Mouse (Mus musculus) neural tube, embryonic 13.5 days (tissue): ENCODE measurements around the gene Fam163a. TPM values are rescaled to one million over a fixed set of nuclear protein-coding genes. Genes with fewer than 3 reads are reported as not detected.
A peak's percentile ranks its signal among the peaks of the same experiment; 100 is the strongest.

ENCODE experiments used
- ATAC-seq: fragments of 200-750 bp; cut with Nextera tagmentation; 2 replicates; pipeline ENCODE4 v1.8.0; 2017; ENCODE audit warnings: low read depth, mild to moderate bottlenecking, moderate TSS enrichment, moderate library complexity
- H3K27ac ChIP-seq: fragments of 300-500 bp; sonication (generic); replicated peaks from 2 replicates; pipeline ENCODE4 v1.5.1; 2015; ENCODE audit warnings: moderate library complexity, mild to moderate bottlenecking, inconsistent platforms
- H3K27me3 ChIP-seq: fragments of 300-500 bp; sonication (generic); 2 replicates; pipeline ENCODE4 v1.6.1; 2015; ENCODE audit warnings: mild to moderate bottlenecking, inconsistent platforms
- H3K36me3 ChIP-seq: fragments of 300-500 bp; sonication (generic); 2 replicates; pipeline ENCODE4 v1.6.1; 2015; ENCODE audit warnings: mild to moderate bottlenecking, inconsistent platforms
- H3K4me1 ChIP-seq: fragments of 300-500 bp; sonication (generic); replicated peaks from 2 replicates; pipeline ENCODE4 v1.6.1; 2015; ENCODE audit warnings: inconsistent platforms
- H3K4me2 ChIP-seq: fragments of 300-500 bp; sonication (generic); 2 replicates; pipeline ENCODE4 v1.6.1; 2015; ENCODE audit warnings: inconsistent platforms, mild to moderate bottlenecking, moderate library complexity
- H3K4me3 ChIP-seq: fragments of 300-500 bp; sonication (generic); 2 replicates; pipeline ENCODE4 v1.5.1; 2015; ENCODE audit warnings: mild to moderate bottlenecking, inconsistent platforms
- H3K9ac ChIP-seq: fragments of 300-500 bp; sonication (generic); 2 replicates; pipeline ENCODE4 v1.6.1; 2015; ENCODE audit warnings: moderate library complexity, mild to moderate bottlenecking, inconsistent platforms
- H3K9me3 ChIP-seq: fragments of 300-500 bp; sonication (generic); 2 replicates; pipeline ENCODE4 v1.6.1; 2016; ENCODE audit warnings: inconsistent platforms
- WGBS: fragments of 180-500 bp; shearing (Covaris S2); methylation state at CpG from one replicate; pipeline ENCODE4 v1.1.7; 2015; 5-methylcytosine and 5-hydroxymethylcytosine counted together
- polyA plus RNA-seq: library from polyadenylated mRNA; unstranded; fragments of >200 nt; fragmentation: Nextera tagmentation; extraction: Ambion mirVana; gene quantifications from 2 replicates; pipeline ENCODE4 v1.2.1, GENCODE M21; 2015

The Fam163a gene
- polyA plus RNA-seq, 1 experiment from 2014 or later: 7.2 TPM

GRCm38 (mm10) chr1:156192853-156193252, 12.0 kb downstream of the Fam163a start:
- no peak overlapping the region for H3K4me2 ChIP-seq
- no peak overlapping the region for H3K27ac ChIP-seq
- ATAC-seq: peak; percentile 33; the same call in 1 of the 2 replicates
- no peaks in the 10 kb centered on the region; the same call in 1 of the 2 replicates for H3K27me3 ChIP-seq
- whole genome bisulfite sequencing: 40% methylated on average over 7 of the region's 7 CpGs
- no peaks in the 10 kb centered on the region for H3K9me3 ChIP-seq
- H3K36me3 ChIP-seq: no peaks in the 10 kb centered on the region
- no peak overlapping the region for H3K4me3 ChIP-seq
- H3K9ac ChIP-seq: no peak overlapping the region
- peaks cover 18% of the 10 kb centered on the region for H3K4me1 ChIP-seq

- Histone ChIP-seq H3K9ac (no peak overlapping the region), H3K4me2 (no peak overlapping the region), H3K36me3 (no peaks in the 10 kb centered on the region), H3K27ac (no peak overlapping the region), H3K4me3 (no peak overlapping the region), H3K27me3 (no peaks in the 10 kb centered on the region), H3K9me3 (0 out of 2 replicates have a peak, but pooled peaks cover 6% of the 10 kb centered on the region), H3K4me1 (peaks cover 22% of the 10 kb centered on the region)
- WGBS: 95% methylated on average over 3 of the region's 3 CpGs
- ATAC-seq: no peak
Observed at GRCm38 (mm10) chr1:156186646-156187045, 18.2 kb downstream of the Fam163a start.

GRCm38 (mm10) chr1:156184158-156184571, 20.7 kb downstream of the Fam163a start:
- 0 out of 2 replicates have a peak, but pooled peaks have one; percentile 47 for ATAC-seq
- H3K9ac ChIP-seq: no peak overlapping the region

GRCm38 (mm10) chr1:156183176-156183958, 21.5 kb downstream of the Fam163a start:
- no peak overlapping the region for H3K4me2 ChIP-seq
- 0 out of 2 replicates have a peak, but pooled peaks cover 6% of the 10 kb centered on the region for H3K9me3 ChIP-seq

More at GRCm38 (mm10) chr1:156184158-156184571, 20.7 kb downstream of the Fam163a start:
- H3K9me3 ChIP-seq: 0 out of 2 replicates have a peak, but pooled peaks cover 6% of the 10 kb centered on the region
- peaks cover 35% of the 10 kb centered on the region for H3K4me1 ChIP-seq
- no peaks in the 10 kb centered on the region for H3K36me3 ChIP-seq
- H3K27ac ChIP-seq: peak overlapping the region; percentile 25
- no peak overlapping the region for H3K4me3 ChIP-seq
- 19% methylated on average over 11 of the region's 11 CpGs for WGBS
- H3K27me3 ChIP-seq: no peaks in the 10 kb centered on the region
- H3K4me2 ChIP-seq: no peak overlapping the region

GRCm38 (mm10) chr1:156179875-156180274, 25.0 kb downstream of the Fam163a start:
- Histone ChIP-seq H3K4me1 (peaks cover 34% of the 10 kb centered on the region), H3K27me3 (no peaks in the 10 kb centered on the region), H3K4me2 (peak overlapping the region; percentile 16; the same call in 1 of the 2 replicates), H3K4me3 (no peak overlapping the region), H3K36me3 (no peaks in the 10 kb centered on the region), H3K27ac (peak overlapping the region; percentile 61), H3K9ac (0 out of 2 replicates have a peak overlapping the region, but pooled peaks have one; percentile 22), H3K9me3 (no peaks in the 10 kb centered on the region)
- ATAC-seq: peak; percentile 83
- 28% methylated on average over 11 of the region's 11 CpGs for WGBS

More at GRCm38 (mm10) chr1:156183176-156183958, 21.5 kb downstream of the Fam163a start:
- Histone ChIP-seq H3K27me3 (no peaks in the 10 kb centered on the region), H3K4me1 (peaks cover 35% of the 10 kb centered on the region), H3K36me3 (no peaks in the 10 kb centered on the region), H3K27ac (peak overlapping the region; percentile 25), H3K4me3 (no peak overlapping the region), H3K9ac (no peak overlapping the region)
- WGBS: 43% methylated on average over 6 of the region's 6 CpGs
- ATAC-seq: no peak

- Histone ChIP-seq H3K36me3 (no peaks in the 10 kb centered on the region), H3K9ac (no peak overlapping the region), H3K27me3 (no peaks in the 10 kb centered on the region), H3K4me3 (no peak overlapping the region), H3K4me1 (no peaks in the 10 kb centered on the region), H3K4me2 (no peak overlapping the region), H3K27ac (no peak overlapping the region), H3K9me3 (no peaks in the 10 kb centered on the region)
- 51% methylated on average over 5 of the region's 6 CpGs for WGBS
- no peak for ATAC-seq
Observed at GRCm38 (mm10) chr1:156168737-156169136, 36.1 kb downstream of the Fam163a start.

GRCm38 (mm10) chr1:156116770-156117169, 88.1 kb downstream of the Fam163a start:
- Histone ChIP-seq H3K4me2 (no peak overlapping the region), H3K4me1 (peaks cover 5% of the 10 kb centered on the region; the same call in 1 of the 2 replicates), H3K4me3 (no peak overlapping the region), H3K27ac (no peak overlapping the region), H3K9ac (no peak overlapping the region), H3K36me3 (no peaks in the 10 kb centered on the region), H3K27me3 (peaks cover 9% of the 10 kb centered on the region; the same call in 1 of the 2 replicates), H3K9me3 (no peaks in the 10 kb centered on the region)
- ATAC-seq: no peak
- WGBS: 72% methylated on average over 3 of the region's 3 CpGs

- ATAC-seq: no peak
- H3K4me2 ChIP-seq: no peak overlapping the region
- no peak overlapping the region for H3K27ac ChIP-seq
Observed at GRCm38 (mm10) chr1:156113884-156114499, 90.8 kb downstream of the Fam163a start.

GRCm38 (mm10) chr1:156112142-156112541, 92.7 kb downstream of the Fam163a start:
- WGBS: 61% methylated on average over 7 of the region's 7 CpGs
- H3K27me3 ChIP-seq: peaks cover 23% of the 10 kb centered on the region
- H3K27ac ChIP-seq: no peak overlapping the region
- peaks cover 19% of the 10 kb centered on the region for H3K4me1 ChIP-seq
- H3K9ac ChIP-seq: 0 out of 2 replicates have a peak overlapping the region, but pooled peaks have one; percentile 45
- H3K9me3 ChIP-seq: no peaks in the 10 kb centered on the region
- H3K4me3 ChIP-seq: no peak overlapping the region
- no peaks in the 10 kb centered on the region for H3K36me3 ChIP-seq
- H3K4me2 ChIP-seq: no peak overlapping the region
- ATAC-seq: no peak

More at GRCm38 (mm10) chr1:156113884-156114499, 90.8 kb downstream of the Fam163a start:
- Histone ChIP-seq H3K36me3 (no peaks in the 10 kb centered on the region), H3K4me1 (peaks cover 11% of the 10 kb centered on the region), H3K9ac (no peak overlapping the region), H3K27me3 (peaks cover 20% of the 10 kb centered on the region), H3K4me3 (no peak overlapping the region), H3K9me3 (no peaks in the 10 kb centered on the region)
- WGBS: 83% methylated on average over 8 of the region's 8 CpGs

- Histone ChIP-seq H3K4me3 (no peak overlapping the region), H3K4me2 (no peak overlapping the region), H3K4me1 (peaks cover 19% of the 10 kb centered on the region), H3K27me3 (peaks cover 25% of the 10 kb centered on the region), H3K9me3 (no peaks in the 10 kb centered on the region), H3K36me3 (no peaks in the 10 kb centered on the region), H3K9ac (peak overlapping the region; percentile 45; the same call in 1 of the 2 replicates), H3K27ac (no peak overlapping the region)
- no peak for ATAC-seq
- WGBS: 36% methylated on average over 12 of the region's 12 CpGs
Observed at GRCm38 (mm10) chr1:156111728-156112127, 93.1 kb downstream of the Fam163a start.

GRCm38 (mm10) chr1:156111090-156111489, 93.7 kb downstream of the Fam163a start:
- no peak overlapping the region for H3K4me3 ChIP-seq
- H3K9ac ChIP-seq: no peak overlapping the region
- H3K27ac ChIP-seq: no peak overlapping the region
- H3K4me2 ChIP-seq: no peak overlapping the region
- no peak for ATAC-seq
- no peaks in the 10 kb centered on the region for H3K36me3 ChIP-seq
- peaks cover 21% of the 10 kb centered on the region for H3K4me1 ChIP-seq
- peaks cover 21% of the 10 kb centered on the region for H3K27me3 ChIP-seq
- no peaks in the 10 kb centered on the region for H3K9me3 ChIP-seq
- WGBS: 76% methylated on average over 9 of the region's 9 CpGs

GRCm38 (mm10) chr1:156108400-156108799, 96.4 kb downstream of the Fam163a start:
- 6% methylated on average over 10 of the region's 10 CpGs for WGBS
- 0 out of 2 replicates have a peak overlapping the region, but pooled peaks have one; percentile 9 for H3K27ac ChIP-seq
- H3K27me3 ChIP-seq: peaks cover 16% of the 10 kb centered on the region
- peaks cover 23% of the 10 kb centered on the region for H3K4me1 ChIP-seq
- H3K36me3 ChIP-seq: no peaks in the 10 kb centered on the region
- ATAC-seq: peak; percentile 53; the same call in 1 of the 2 replicates
- no peak overlapping the region for H3K9ac ChIP-seq
- peak overlapping the region; percentile 9; the same call in 1 of the 2 replicates for H3K4me2 ChIP-seq
- H3K4me3 ChIP-seq: no peak overlapping the region
- H3K9me3 ChIP-seq: no peaks in the 10 kb centered on the region
